Comparison of ENCODE assay signal across 7 mouse cellular contexts in genomic region chr10:71361836-71362562, GRCm38 (mm10). TPM values are rescaled to one million over a fixed set of nuclear protein-coding genes. Genes with fewer than 3 reads are reported as not detected.
DNase-seq lines count a peak whose midpoint lies in the region; ATAC-seq and TF ChIP-seq lines count a peak whose summit lies in the region.

No protein-coding gene starts in this region.

- peaks cover 17% of the 10 kb centered on the region for H3K4me1 ChIP-seq in heart, embryonic 12.5 days (replicated peaks)
- H3K4me1 ChIP-seq in liver, embryonic 12.5 days = peaks cover 7% of the 10 kb centered on the region; the same call in 1 of the 2 replicates
- peaks cover 11% of the 10 kb centered on the region; the same call in 1 of the 2 replicates for H3K4me1 ChIP-seq in neural tube, embryonic 12.5 days

- H3K9ac ChIP-seq in heart, embryonic 12.5 days = peak overlapping the region; percentile 37; the same call in 1 of the 2 replicates
- H3K9ac ChIP-seq in liver, embryonic 12.5 days = no peak overlapping the region
- H3K9ac ChIP-seq in neural tube, embryonic 12.5 days = no peak overlapping the region

- 0 out of 2 replicates have a peak overlapping the region, but pooled peaks have one; percentile 1 for H3K27ac ChIP-seq in heart, embryonic 12.5 days (ENCODE audit: poor library complexity, severe bottlenecking)
- H3K27ac ChIP-seq in liver, embryonic 12.5 days = no peak overlapping the region
- H3K27ac ChIP-seq in neural tube, embryonic 12.5 days = no peak overlapping the region

- H3K4me2 ChIP-seq in heart, embryonic 12.5 days = peak overlapping the region; percentile 64
- peak overlapping the region; percentile 30 for H3K4me2 ChIP-seq in liver, embryonic 12.5 days
- H3K4me2 ChIP-seq in neural tube, embryonic 12.5 days (replicated peaks) = peak overlapping the region; percentile 20

- TF ChIP-seq CTCF in C2C12 (IDR thresholded peaks at IDR 0.05; ENCODE audit: control insufficient read depth, insufficient read depth, insufficient read length) = no peak

- H3K9me3 ChIP-seq in heart, embryonic 12.5 days (replicated peaks) = no peaks in the 10 kb centered on the region
- no peaks in the 10 kb centered on the region for H3K9me3 ChIP-seq in liver, embryonic 12.5 days (replicated peaks)
- H3K9me3 ChIP-seq in neural tube, embryonic 12.5 days = no peaks in the 10 kb centered on the region

- no peak overlapping the region for H3K4me3 ChIP-seq in C2C12 (ENCODE audit: insufficient read depth, poor library complexity, severe bottlenecking)
- peak overlapping the region; percentile 20 for H3K4me3 ChIP-seq in heart, embryonic 12.5 days
- H3K4me3 ChIP-seq in liver, embryonic 12.5 days = no peak overlapping the region; the same call in 1 of the 2 replicates
- H3K4me3 ChIP-seq in neural tube, embryonic 12.5 days = no peak overlapping the region

- H3K79me2 ChIP-seq in C2C12 (ENCODE audit: control insufficient read depth, insufficient read depth) = peaks cover 89% of the 10 kb centered on the region

- peak; percentile 49 for DNase-seq in R1 (ENCODE audit: low read depth, low spot score)
- no peak for DNase-seq in layer of hippocampus, adult 9-11 months
- no peak for DNase-seq in thymus, postnatal 10 days (ENCODE audit: low spot score in 2 of 2)

- no peaks in the 10 kb centered on the region for H3K27me3 ChIP-seq in C2C12 (ENCODE audit: control insufficient read depth, insufficient read depth, insufficient read length)
- H3K27me3 ChIP-seq in heart, embryonic 12.5 days (replicated peaks) = no peaks in the 10 kb centered on the region
- no peaks in the 10 kb centered on the region for H3K27me3 ChIP-seq in liver, embryonic 12.5 days (replicated peaks)
- no peaks in the 10 kb centered on the region for H3K27me3 ChIP-seq in neural tube, embryonic 12.5 days (replicated peaks)

- no peak overlapping the region for H3ac ChIP-seq in C2C12 (ENCODE audit: control insufficient read depth, insufficient read length, low read depth)

- no peak for ATAC-seq in heart, embryonic 12.5 days (ENCODE audit: insufficient number of reproducible peaks, low FRiP score)
- no peak for ATAC-seq in liver, embryonic 12.5 days
- no peak for ATAC-seq in neural tube, embryonic 12.5 days (ENCODE audit: low FRiP score, low read depth)

- H3K36me3 ChIP-seq in C2C12 (ENCODE audit: control insufficient read depth, insufficient read depth) = peaks cover 25% of the 10 kb centered on the region
- H3K36me3 ChIP-seq in heart, embryonic 12.5 days = peaks cover 4% of the 10 kb centered on the region; the same call in 1 of the 2 replicates
- peaks cover 27% of the 10 kb centered on the region for H3K36me3 ChIP-seq in liver, embryonic 12.5 days
- H3K36me3 ChIP-seq in neural tube, embryonic 12.5 days = peaks cover 7% of the 10 kb centered on the region

- 19% methylated on average over 18 of the region's 18 CpGs for WGBS in heart, embryonic 12.5 days
- 40% methylated on average over 18 of the region's 18 CpGs for WGBS in liver, embryonic 12.5 days (ENCODE audit: insufficient replicate concordance)
- WGBS in neural tube, embryonic 12.5 days = 23% methylated on average over 18 of the region's 18 CpGs

- peaks cover 52% of the 10 kb centered on the region for H3K79me3 ChIP-seq in C2C12 (ENCODE audit: low read depth)

TF ChIP-seq in C2C12, 6 proteins besides CTCF, POLR2A, EP300 and RAD21:
- no peak for TF ChIP-seq USF1 (IDR thresholded peaks at IDR 0.05; ENCODE audit: low read depth)
- TF ChIP-seq CEBPB (IDR thresholded peaks at IDR 0.05; ENCODE audit: low read depth) = peak; percentile 22

RNA-seq across cellular contexts. Expression of gene Ipmk, which starts 14.4 kb away (rescaled TPM):
- 9.2 TPM for polyA plus RNA-seq in C2C12 (2012; fragmentation: generic; extraction: Trizol)
- polyA plus RNA-seq in heart, embryonic 12.5 days (2016; fragmentation: Nextera tagmentation; extraction: Ambion mirVana) = 10.2 and 11.9 TPM in 2 replicates
- 13.9 and 14.9 TPM in 2 replicates for polyA plus RNA-seq in liver, embryonic 12.5 days (2016; fragmentation: Nextera tagmentation; extraction: Ambion mirVana)
- 22.1 and 23.2 TPM in 2 replicates for polyA plus RNA-seq in neural tube, embryonic 12.5 days (2016; fragmentation: Nextera tagmentation; extraction: Ambion mirVana)

RNA-seq across cellular contexts. Expression of gene Cisd1, which starts 17.2 kb away (rescaled TPM):
- polyA plus RNA-seq in C2C12 (2012; fragmentation: generic; extraction: Trizol) = 132 TPM
- 165 and 170 TPM in 2 replicates for polyA plus RNA-seq in heart, embryonic 12.5 days (2016; fragmentation: Nextera tagmentation; extraction: Ambion mirVana)
- polyA plus RNA-seq in liver, embryonic 12.5 days (2016; fragmentation: Nextera tagmentation; extraction: Ambion mirVana) = 99.8 and 104 TPM in 2 replicates
- 163 and 173 TPM in 2 replicates for polyA plus RNA-seq in neural tube, embryonic 12.5 days (2016; fragmentation: Nextera tagmentation; extraction: Ambion mirVana)
